Mouse (Mus musculus): ENCODE results near the gene Misp. TPM values are rescaled to one million over a fixed set of nuclear protein-coding genes. Genes with fewer than 3 reads are reported as not detected.
A peak's percentile ranks its signal among the peaks of the same experiment; 100 is the strongest.

Misp gene
- polyA plus RNA-seq, 1 experiment = 0.91 TPM

DNA sequence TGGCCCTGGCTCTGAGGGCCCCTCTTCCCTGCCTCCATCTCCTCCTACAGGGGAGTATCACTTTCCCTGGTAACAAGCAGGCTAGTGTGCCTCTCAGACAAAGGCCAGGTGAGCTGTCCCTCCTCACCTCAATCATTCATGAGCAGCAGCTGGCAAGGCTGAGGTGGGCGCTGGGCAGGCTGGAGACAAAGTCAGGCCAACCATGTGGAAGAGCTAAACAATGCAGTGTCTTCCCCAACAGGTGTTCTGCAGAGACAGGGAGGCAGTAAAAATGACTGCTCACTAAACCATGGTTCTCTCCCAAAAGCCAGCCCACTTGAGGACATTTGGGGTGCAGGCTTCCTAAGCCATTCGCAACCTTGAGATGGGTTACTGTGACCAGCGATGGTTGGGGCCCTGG lies 30.9 kb downstream of the Misp start:
- peak overlapping the region; percentile 97 for H3K27ac ChIP-seq (ENCODE audit: insufficient read depth, low read depth, low read length)
- H3K4me3 ChIP-seq (ENCODE audit: insufficient read depth, low read length) = no peak overlapping the region
- peaks cover 30% of the 10 kb centered on the region for H3K4me1 ChIP-seq (ENCODE audit: control insufficient read depth, insufficient read depth, low read length)
- no peak for TF ChIP-seq CTCF (IDR thresholded peaks at IDR 0.05; ENCODE audit: low read depth, low read length)
- no peak for TF ChIP-seq POLR2A (IDR thresholded peaks at IDR 0.05; ENCODE audit: borderline replicate concordance, low read depth, low read length)

DNA sequence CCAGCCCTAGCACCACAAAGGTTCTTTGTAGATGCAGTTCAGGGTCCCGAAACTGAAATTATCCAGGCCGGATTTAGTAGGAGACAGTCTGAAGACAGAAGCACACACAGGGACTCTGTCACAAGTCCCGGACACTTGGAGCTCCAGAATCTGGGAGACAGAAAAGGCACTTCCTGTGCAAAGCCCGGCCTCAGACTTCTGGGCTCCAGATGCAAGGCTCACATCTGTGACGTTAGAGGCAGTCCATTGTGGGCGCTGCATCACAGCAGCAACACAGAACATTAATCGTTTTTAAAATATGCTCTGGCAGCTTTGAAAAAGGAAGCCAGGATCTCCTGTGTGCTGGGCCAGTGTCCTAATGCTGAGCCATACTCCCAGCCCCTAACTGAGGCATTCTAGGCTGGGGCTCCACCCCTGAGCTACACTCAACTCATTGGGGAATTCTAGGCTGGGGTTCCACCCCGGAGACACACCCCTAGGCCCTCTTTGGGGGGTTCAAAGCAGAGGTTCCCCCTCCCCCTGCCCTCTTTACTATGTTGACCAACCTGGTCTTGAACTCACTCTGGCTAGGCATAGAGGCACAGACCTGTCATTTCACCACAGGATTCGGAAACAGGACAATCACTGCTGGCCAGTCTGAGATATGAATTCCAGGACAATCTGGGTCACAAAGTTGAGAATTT lies 31.5 kb downstream of the Misp start:
- H3K27ac ChIP-seq (ENCODE audit: insufficient read depth, low read depth, low read length) = peak overlapping the region; percentile 97
- TF ChIP-seq POLR2A (IDR thresholded peaks at IDR 0.05; ENCODE audit: borderline replicate concordance, low read depth, low read length) (no peak), CTCF (IDR thresholded peaks at IDR 0.05; ENCODE audit: low read depth, low read length) (no peak)
- H3K4me3 ChIP-seq (ENCODE audit: insufficient read depth, low read length) = peak overlapping the region; percentile 70; the same call in 1 of the 2 replicates
- peaks cover 30% of the 10 kb centered on the region for H3K4me1 ChIP-seq (ENCODE audit: control insufficient read depth, insufficient read depth, low read length)

DNA sequence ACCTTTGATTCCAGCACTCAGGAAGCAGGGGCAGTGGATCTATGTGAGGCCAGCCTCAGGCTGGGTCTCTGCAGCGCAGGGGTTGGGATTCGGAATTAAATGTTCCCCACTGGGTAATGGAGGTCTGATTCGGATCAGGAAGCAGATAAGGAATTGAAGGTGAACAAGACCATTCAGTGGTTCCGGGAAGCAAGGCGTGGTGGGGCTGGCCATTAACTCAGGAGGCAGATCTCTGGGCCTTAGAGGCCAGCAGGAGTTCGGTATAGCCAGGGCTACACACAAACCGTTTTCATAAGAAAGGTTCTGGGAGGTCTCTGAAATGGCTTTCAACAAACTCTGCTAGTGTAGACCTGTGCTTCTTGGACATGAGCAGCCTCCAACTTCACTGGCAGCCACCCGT lies 32.0 kb downstream of the Misp start:
- Histone ChIP-seq H3K4me3 (ENCODE audit: insufficient read depth, low read length) (peak overlapping the region; percentile 70), H3K4me1 (ENCODE audit: control insufficient read depth, insufficient read depth, low read length) (peaks cover 31% of the 10 kb centered on the region), H3K27ac (ENCODE audit: insufficient read depth, low read depth, low read length) (peak overlapping the region; percentile 97)
- no peak for TF ChIP-seq CTCF (IDR thresholded peaks at IDR 0.05; ENCODE audit: low read depth, low read length)
- TF ChIP-seq POLR2A (IDR thresholded peaks at IDR 0.05; ENCODE audit: borderline replicate concordance, low read depth, low read length) = no peak

DNA sequence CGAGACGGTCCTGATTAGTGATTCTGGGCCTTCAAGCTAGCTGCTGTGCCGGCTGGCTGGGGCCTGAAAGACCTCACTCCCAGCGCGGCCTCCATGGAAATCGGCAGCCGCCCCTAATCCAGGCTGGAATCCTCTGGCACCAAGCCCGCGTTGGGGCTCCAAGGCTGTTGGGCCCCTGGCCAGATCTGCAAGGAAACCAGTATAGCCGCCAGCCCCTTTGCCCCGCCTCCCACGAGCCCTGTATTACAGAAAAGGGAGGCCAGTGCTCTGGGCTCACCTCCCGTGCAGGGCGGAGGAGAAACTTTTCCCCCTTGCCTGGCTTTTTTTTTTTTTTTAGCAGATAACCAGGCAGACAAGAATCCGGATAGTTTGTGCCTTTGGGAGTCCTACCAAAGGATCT lies 32.6 kb downstream of the Misp start:
- H3K27ac ChIP-seq (ENCODE audit: insufficient read depth, low read depth, low read length) = peak overlapping the region; percentile 97
- H3K4me1 ChIP-seq (ENCODE audit: control insufficient read depth, insufficient read depth, low read length) = peaks cover 37% of the 10 kb centered on the region
- peak overlapping the region; percentile 70 for H3K4me3 ChIP-seq (ENCODE audit: insufficient read depth, low read length)
- TF ChIP-seq POLR2A (IDR thresholded peaks at IDR 0.05; ENCODE audit: borderline replicate concordance, low read depth, low read length) = no peak
- no peak for TF ChIP-seq CTCF (IDR thresholded peaks at IDR 0.05; ENCODE audit: low read depth, low read length)

DNA sequence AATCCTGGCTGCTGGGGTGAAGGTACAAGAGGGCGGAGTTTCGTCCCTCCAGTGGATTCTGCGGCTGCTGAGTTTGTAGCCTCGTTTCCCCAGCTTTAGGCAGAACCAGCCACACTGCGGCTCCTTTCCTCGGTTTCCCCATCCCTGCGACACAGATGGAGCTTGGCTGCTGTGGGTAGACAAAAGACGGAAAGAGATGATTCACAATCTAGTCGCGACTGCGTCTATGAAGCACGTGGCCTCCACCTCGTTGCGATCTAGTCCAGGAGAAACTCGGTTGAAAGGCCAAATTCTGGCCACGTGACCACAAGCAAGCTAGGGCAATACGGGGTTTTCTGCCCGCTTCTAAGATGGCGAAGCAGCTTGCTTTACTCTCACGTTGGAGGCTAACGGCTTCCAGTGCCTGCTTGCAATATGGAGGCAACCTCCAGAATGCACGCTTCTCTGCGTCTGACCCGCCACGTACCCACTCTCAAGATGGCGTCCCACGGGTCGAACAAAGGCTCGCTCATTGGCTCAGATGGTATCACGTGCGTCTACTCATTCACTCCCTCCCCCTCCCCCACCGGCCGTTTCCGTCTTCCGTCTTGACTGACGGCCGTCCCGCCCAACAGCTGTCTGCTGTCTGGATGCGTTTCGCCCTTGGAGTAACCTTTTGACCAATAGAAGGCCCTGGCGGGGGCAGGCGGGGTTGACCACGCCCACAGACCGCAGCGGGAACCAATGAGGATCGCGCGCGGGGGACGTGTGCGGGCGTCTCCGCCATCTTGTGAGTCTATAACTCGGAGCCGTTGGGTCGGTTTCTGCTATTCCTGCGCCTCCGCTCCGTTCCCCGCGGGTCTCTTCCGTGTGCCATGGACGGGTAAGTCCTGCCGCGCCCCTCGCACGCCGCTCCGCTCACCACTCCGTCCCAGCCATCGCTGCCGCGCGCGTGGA lies 33.3 kb downstream of the Misp start, which contains the start of gene Ptbp1:
Gene Ptbp1, plus strand, starts transcription at position 568 of the 936 bp plus-strand sequence.
- peak within 1 kb of the TSS; percentile 94 for H3K4me3 ChIP-seq (ENCODE audit: insufficient read depth, low read length)
- H3K27ac ChIP-seq (ENCODE audit: insufficient read depth, low read depth, low read length) = peak within 1 kb of the TSS; percentile 97
- TF ChIP-seq POLR2A (IDR thresholded peaks at IDR 0.05; ENCODE audit: borderline replicate concordance, low read depth, low read length) = peak; percentile 63; the same call in 1 of the 2 replicates
- TF ChIP-seq CTCF (IDR thresholded peaks at IDR 0.05; ENCODE audit: low read depth, low read length) = no peak
- H3K4me1 ChIP-seq (ENCODE audit: control insufficient read depth, insufficient read depth, low read length) = peaks cover 39% of the 10 kb centered on the region

DNA sequence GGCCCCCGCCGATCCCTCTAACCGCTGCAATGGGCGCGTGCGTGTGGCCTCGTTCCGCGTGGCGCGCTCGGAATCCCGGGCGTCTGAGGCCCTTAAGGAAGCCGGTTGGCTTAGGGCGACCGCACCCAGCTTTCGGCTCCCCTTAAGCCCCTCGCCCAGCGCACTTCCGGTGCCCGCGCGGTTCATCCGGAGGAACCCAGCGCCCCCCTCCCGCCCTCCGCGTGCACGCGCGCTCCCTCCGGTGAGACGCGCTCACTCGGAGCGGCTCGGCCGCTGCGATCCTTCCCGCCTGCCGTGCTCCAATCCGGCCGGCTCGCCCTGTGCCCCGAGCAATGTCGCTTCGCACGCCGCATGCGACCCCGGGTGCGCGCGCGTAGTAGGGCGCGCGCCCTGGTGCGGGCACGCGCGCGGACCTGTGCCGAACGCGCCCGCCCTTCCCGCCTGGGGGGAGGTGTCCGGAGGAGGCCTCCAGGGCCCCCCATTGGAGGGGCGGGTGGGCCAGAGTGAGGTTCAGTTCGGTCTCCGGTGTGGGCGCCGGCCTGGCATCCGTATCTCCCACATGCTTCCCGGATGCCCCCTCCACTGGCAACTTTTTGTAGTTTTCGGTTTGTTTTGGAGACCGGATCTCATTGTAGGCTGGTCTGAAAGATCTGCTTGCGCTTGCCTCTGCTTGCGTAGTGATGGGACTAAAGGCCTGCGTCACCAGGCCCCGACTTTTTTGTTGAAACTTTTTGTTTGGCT lies 34.2 kb downstream of the Misp start:
- H3K4me1 ChIP-seq (ENCODE audit: control insufficient read depth, insufficient read depth, low read length) = peaks cover 33% of the 10 kb centered on the region
- TF ChIP-seq POLR2A (IDR thresholded peaks at IDR 0.05; ENCODE audit: borderline replicate concordance, low read depth, low read length) (no peak), CTCF (IDR thresholded peaks at IDR 0.05; ENCODE audit: low read depth, low read length) (no peak)
- peak overlapping the region; percentile 96 for H3K27ac ChIP-seq (ENCODE audit: insufficient read depth, low read depth, low read length)
- peak overlapping the region; percentile 94 for H3K4me3 ChIP-seq (ENCODE audit: insufficient read depth, low read length)

DNA sequence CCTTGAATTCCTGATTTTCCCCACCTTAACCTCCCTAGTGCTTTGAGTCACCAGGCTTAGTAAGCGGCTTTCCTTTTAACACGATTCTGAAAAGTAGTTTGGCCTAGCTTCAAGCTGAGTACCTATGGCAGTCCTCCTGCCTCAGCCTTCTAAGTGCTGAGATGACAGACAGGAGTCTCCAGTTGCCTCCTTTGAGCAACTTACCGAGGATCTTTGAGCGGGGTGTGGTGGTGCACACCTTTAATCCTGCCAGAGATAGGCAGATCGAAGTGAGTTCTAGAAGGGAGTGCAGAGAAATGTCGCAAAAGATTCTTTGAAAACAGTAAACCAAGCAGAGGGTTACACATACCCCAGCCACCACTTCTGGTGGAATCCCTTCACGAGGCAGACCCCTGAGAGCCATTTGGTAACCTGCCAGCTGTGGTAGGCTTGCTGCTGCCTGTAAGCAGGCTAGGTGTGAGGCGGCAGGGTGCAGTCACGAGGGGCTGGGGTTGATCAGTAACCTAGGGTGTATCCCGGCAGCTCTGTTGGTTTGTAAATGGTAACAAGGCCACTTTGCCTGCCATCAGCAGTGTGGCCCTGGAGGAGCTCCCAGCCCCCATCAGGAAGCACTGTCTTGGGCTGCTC lies 34.9 kb downstream of the Misp start:
- Histone ChIP-seq H3K27ac (ENCODE audit: insufficient read depth, low read depth, low read length) (peak overlapping the region; percentile 96), H3K4me1 (ENCODE audit: control insufficient read depth, insufficient read depth, low read length) (peaks cover 28% of the 10 kb centered on the region), H3K4me3 (ENCODE audit: insufficient read depth, low read length) (peak overlapping the region; percentile 94)
- TF ChIP-seq CTCF (IDR thresholded peaks at IDR 0.05; ENCODE audit: low read depth, low read length) = no peak
- no peak for TF ChIP-seq POLR2A (IDR thresholded peaks at IDR 0.05; ENCODE audit: borderline replicate concordance, low read depth, low read length)

DNA sequence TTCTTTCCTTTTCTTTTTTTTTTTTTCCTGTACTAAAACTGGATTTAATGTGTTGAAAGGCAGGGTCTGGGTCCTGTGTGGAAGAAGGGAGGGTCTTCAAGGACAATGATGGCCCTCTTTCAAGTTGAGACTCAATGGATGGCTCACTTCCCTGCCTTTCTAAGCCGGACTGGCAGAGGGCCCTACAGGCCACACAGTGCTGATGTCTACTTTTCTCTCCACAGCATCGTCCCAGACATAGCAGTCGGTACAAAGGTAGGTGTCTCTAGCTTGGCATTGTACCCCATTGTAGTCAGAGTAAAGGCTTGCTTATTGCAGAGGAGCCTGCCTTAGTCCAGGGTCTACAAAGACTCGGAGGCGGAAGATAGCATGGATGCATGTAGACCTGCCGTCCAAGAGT lies 35.5 kb downstream of the Misp start:
- Histone ChIP-seq H3K4me3 (ENCODE audit: insufficient read depth, low read length) (peak overlapping the region; percentile 94), H3K27ac (ENCODE audit: insufficient read depth, low read depth, low read length) (peak overlapping the region; percentile 96; the same call in 1 of the 2 replicates), H3K4me1 (ENCODE audit: control insufficient read depth, insufficient read depth, low read length) (peaks cover 26% of the 10 kb centered on the region)
- TF ChIP-seq POLR2A (IDR thresholded peaks at IDR 0.05; ENCODE audit: borderline replicate concordance, low read depth, low read length) (no peak), CTCF (IDR thresholded peaks at IDR 0.05; ENCODE audit: low read depth, low read length) (no peak)

Measured in bone marrow macrophage, adult 2 months (primary cell).